Mouse (Mus musculus): ENCODE measurements around the gene Fthl17b. TPM values are rescaled to one million over a fixed set of nuclear protein-coding genes. Genes with fewer than 3 reads are reported as not detected.

Fthl17b gene
- polyA plus RNA-seq, 1 experiment from 2014 or later: not detected

Other genes with a start within 250 kb of the Fthl17b start
- gene Ssx9, start 214.5 kb downstream of the Fthl17b start, polyA plus RNA-seq (2015; fragmentation: Nextera tagmentation; extraction: Ambion mirVana): not detected in 2 replicates
- gene Ssxb5, start 159.3 kb downstream of the Fthl17b start, polyA plus RNA-seq (2015; fragmentation: Nextera tagmentation; extraction: Ambion mirVana): not detected in 2 replicates
- not detected in 2 replicates for gene Gm6592, start 119.0 kb downstream of the Fthl17b start, polyA plus RNA-seq (2015; fragmentation: Nextera tagmentation; extraction: Ambion mirVana)
- gene Gm5751, start 88.7 kb downstream of the Fthl17b start, polyA plus RNA-seq (2015; fragmentation: Nextera tagmentation; extraction: Ambion mirVana): not detected in 2 replicates
- 1.8 and 1.9 TPM in 2 replicates for gene B630019K06Rik, start 70.6 kb downstream of the Fthl17b start, polyA plus RNA-seq (2015; fragmentation: Nextera tagmentation; extraction: Ambion mirVana)
- not detected in 2 replicates for gene Fthl17c, start 13.6 kb upstream of the Fthl17b start, polyA plus RNA-seq (2015; fragmentation: Nextera tagmentation; extraction: Ambion mirVana)
- not detected in 2 replicates for gene Fthl17d, start 23.8 kb upstream of the Fthl17b start, polyA plus RNA-seq (2015; fragmentation: Nextera tagmentation; extraction: Ambion mirVana)
- not detected in 2 replicates for gene Fthl17e, start 70.5 kb upstream of the Fthl17b start, polyA plus RNA-seq (2015; fragmentation: Nextera tagmentation; extraction: Ambion mirVana)
- not detected in 2 replicates for gene Fthl17f, start 100.0 kb upstream of the Fthl17b start, polyA plus RNA-seq (2015; fragmentation: Nextera tagmentation; extraction: Ambion mirVana)
- gene 4930402K13Rik, start 141.6 kb upstream of the Fthl17b start, polyA plus RNA-seq (2015; fragmentation: Nextera tagmentation; extraction: Ambion mirVana): not detected in 2 replicates
- gene Lancl3, start 236.9 kb upstream of the Fthl17b start, polyA plus RNA-seq (2015; fragmentation: Nextera tagmentation; extraction: Ambion mirVana): 1.9 and 2.3 TPM in 2 replicates

All from heart, embryonic 15.5 days (tissue).